In genomic region chr10:61625381-61626257, GRCm38 (mm10) we compare ENCODE assay signal across 9 mouse cellular contexts. TPM values are rescaled to one million over a fixed set of nuclear protein-coding genes. Genes with fewer than 3 reads are reported as not detected.
DNase-seq lines count a peak whose midpoint lies in the region; ATAC-seq lines count a peak whose summit lies in the region.
"Had no signal": no experiment of that assay in that cellular context is flagged by ENCODE, and none has a peak within 500 bp of the region (broad histone marks: within the 10 kb centered on the region; RNA-seq: fewer than 3 reads in every experiment).

No protein-coding gene starts in this region.

- H3K36me3 ChIP-seq in embryonic facial prominence, embryonic 15.5 days: no peaks in the 10 kb centered on the region
- H3K36me3 ChIP-seq in hindbrain, embryonic 10.5 days: no peaks in the 10 kb centered on the region
- no peaks in the 10 kb centered on the region for H3K36me3 ChIP-seq in limb, embryonic 15.5 days
- H3K36me3 ChIP-seq in midbrain, embryonic 14.5 days (ENCODE audit: control insufficient read depth, insufficient read depth, low read length): no peaks in the 10 kb centered on the region
- H3K36me3 ChIP-seq: G1E had no signal

- DNase-seq in heart, adult 11 months: peak; percentile 90
- no peak for DNase-seq in heart, adult 8-10 months (ENCODE audit: low spot score)
- DNase-seq in MN1 (ENCODE audit: low spot score) (peak; percentile 46), adipocyte (ENCODE audit: low spot score) (no peak)
- peak; percentile 45 for DNase-seq in hindbrain, embryonic 10.5 days (ENCODE audit: low spot score)
- peak; percentile 77 for DNase-seq in midbrain, embryonic 14.5 days

- no peaks in the 10 kb centered on the region for H3K9me3 ChIP-seq in embryonic facial prominence, embryonic 15.5 days (replicated peaks)
- no peaks in the 10 kb centered on the region for H3K9me3 ChIP-seq in hindbrain, embryonic 10.5 days
- no peaks in the 10 kb centered on the region for H3K9me3 ChIP-seq in limb, embryonic 15.5 days
- H3K9me3 ChIP-seq in midbrain, embryonic 14.5 days (ENCODE audit: control insufficient read depth, low read length): no peaks in the 10 kb centered on the region
- H3K9me3 ChIP-seq: G1E had no signal

- no peak overlapping the region for H3K27ac ChIP-seq in embryonic facial prominence, embryonic 15.5 days (replicated peaks)
- H3K27ac ChIP-seq in hindbrain, embryonic 10.5 days: peak overlapping the region; percentile 70
- no peak overlapping the region for H3K27ac ChIP-seq in limb, embryonic 15.5 days
- no peak overlapping the region for H3K27ac ChIP-seq in midbrain, embryonic 14.5 days (replicated peaks; ENCODE audit: low read depth, low read length)

- peak overlapping the region; percentile 18; the same call in 1 of the 2 replicates for H3K9ac ChIP-seq in embryonic facial prominence, embryonic 15.5 days
- H3K9ac ChIP-seq in limb, embryonic 15.5 days: peak overlapping the region; percentile 20; the same call in 1 of the 2 replicates
- H3K9ac ChIP-seq in midbrain, embryonic 14.5 days (replicated peaks; ENCODE audit: low read length): peak overlapping the region; percentile 49

- peaks cover 14% of the 10 kb centered on the region for H3K4me1 ChIP-seq in embryonic facial prominence, embryonic 15.5 days
- H3K4me1 ChIP-seq in hindbrain, embryonic 10.5 days (replicated peaks): peaks cover 26% of the 10 kb centered on the region
- H3K4me1 ChIP-seq in limb, embryonic 15.5 days: peaks cover 19% of the 10 kb centered on the region
- peaks cover 12% of the 10 kb centered on the region; the same call in 1 of the 2 replicates for H3K4me1 ChIP-seq in midbrain, embryonic 14.5 days (ENCODE audit: control insufficient read depth, insufficient read depth, low read length)

- H3K4me3 ChIP-seq in embryonic facial prominence, embryonic 15.5 days (replicated peaks): peak overlapping the region; percentile 46
- H3K4me3 ChIP-seq in hindbrain, embryonic 10.5 days: peak overlapping the region; percentile 57
- peak overlapping the region; percentile 42 for H3K4me3 ChIP-seq in limb, embryonic 15.5 days
- H3K4me3 ChIP-seq in midbrain, embryonic 14.5 days (replicated peaks; ENCODE audit: low read depth, low read length): peak overlapping the region; percentile 39

- H3K27me3 ChIP-seq in embryonic facial prominence, embryonic 15.5 days: peaks cover 35% of the 10 kb centered on the region
- peaks cover 45% of the 10 kb centered on the region for H3K27me3 ChIP-seq in hindbrain, embryonic 10.5 days (ENCODE audit: insufficient read depth, poor library complexity, severe bottlenecking)
- H3K27me3 ChIP-seq in limb, embryonic 15.5 days: peaks cover 34% of the 10 kb centered on the region
- peaks cover 14% of the 10 kb centered on the region; the same call in 1 of the 2 replicates for H3K27me3 ChIP-seq in midbrain, embryonic 14.5 days (ENCODE audit: control insufficient read depth, insufficient read depth, low read length)

- no peak for ATAC-seq in embryonic facial prominence, embryonic 15.5 days (ENCODE audit: insufficient number of reproducible peaks, low FRiP score, low TSS enrichment, low read depth)
- ATAC-seq in limb, embryonic 15.5 days (ENCODE audit: insufficient number of reproducible peaks, low FRiP score, low TSS enrichment, low read depth): no peak
- ATAC-seq in midbrain, embryonic 14.5 days (ENCODE audit: low FRiP score, low TSS enrichment): peak; percentile 48; the same call in 1 of the 2 replicates

- 2% methylated on average over 74 of the region's 74 CpGs for WGBS in embryonic facial prominence, embryonic 15.5 days
- 3% methylated on average over 74 of the region's 74 CpGs for WGBS in hindbrain, embryonic 10.5 days
- WGBS in limb, embryonic 15.5 days: 4% methylated on average over 74 of the region's 74 CpGs
- 2% methylated on average over 74 of the region's 74 CpGs for WGBS in midbrain, embryonic 14.5 days

- H3K4me2 ChIP-seq in embryonic facial prominence, embryonic 15.5 days (replicated peaks): peak overlapping the region; percentile 92
- peak overlapping the region; percentile 94 for H3K4me2 ChIP-seq in limb, embryonic 15.5 days
- H3K4me2 ChIP-seq in midbrain, embryonic 14.5 days (ENCODE audit: low read length): peak overlapping the region; percentile 74

RNA-seq across cellular contexts. Expression of gene Ppa1, which starts 22.7 kb away (rescaled TPM):
- 10 to 100 TPM; 71.2 to 81.2 (median 74.4) TPM for total RNA-seq in heart, adult 8-10 months (2022)
- polyA plus RNA-seq in embryonic facial prominence, embryonic 15.5 days (2015; fragmentation: Nextera tagmentation; extraction: Ambion mirVana): 155 and 167 TPM in 2 replicates
- polyA plus RNA-seq in hindbrain, embryonic 10.5 days (2016; fragmentation: Nextera tagmentation; extraction: Ambion mirVana): 293 and 337 TPM in 2 replicates
- polyA plus RNA-seq in limb, embryonic 15.5 days (2015; fragmentation: Nextera tagmentation; extraction: Ambion mirVana): 171 and 176 TPM in 2 replicates
- polyA plus RNA-seq in midbrain, embryonic 14.5 days (2014; fragmentation: Nextera tagmentation; extraction: Ambion mirVana): 205 and 216 TPM in 2 replicates

RNA-seq across cellular contexts. Expression of gene Npffr1, which starts 30.3 kb away (rescaled TPM):
- total RNA-seq in heart, adult 8-10 months (2022): under 1 TPM in 2 of 4 experiments, not detected in 2; 0.08 to 0.13 TPM
- polyA plus RNA-seq in embryonic facial prominence, embryonic 15.5 days (2015; fragmentation: Nextera tagmentation; extraction: Ambion mirVana): 0.12 TPM in 1 of 2 replicates, not detected in the other
- polyA plus RNA-seq in hindbrain, embryonic 10.5 days (2016; fragmentation: Nextera tagmentation; extraction: Ambion mirVana): 0.09 and 0.19 TPM in 2 replicates
- 0.12 TPM in 2 replicates for polyA plus RNA-seq in limb, embryonic 15.5 days (2015; fragmentation: Nextera tagmentation; extraction: Ambion mirVana)
- 0.87 and 0.98 TPM in 2 replicates for polyA plus RNA-seq in midbrain, embryonic 14.5 days (2014; fragmentation: Nextera tagmentation; extraction: Ambion mirVana)
- polyA plus RNA-seq: G1E had no signal

RNA-seq across cellular contexts. Expression of gene Sar1a, which starts 54.5 kb away (rescaled TPM):
- total RNA-seq in heart, adult 8-10 months (2022): 100 to 1,000 TPM; 159 to 182 (median 170) TPM
- 284 and 297 TPM in 2 replicates for polyA plus RNA-seq in embryonic facial prominence, embryonic 15.5 days (2015; fragmentation: Nextera tagmentation; extraction: Ambion mirVana)
- 217 and 229 TPM in 2 replicates for polyA plus RNA-seq in hindbrain, embryonic 10.5 days (2016; fragmentation: Nextera tagmentation; extraction: Ambion mirVana)
- 323 and 343 TPM in 2 replicates for polyA plus RNA-seq in limb, embryonic 15.5 days (2015; fragmentation: Nextera tagmentation; extraction: Ambion mirVana)
- polyA plus RNA-seq in midbrain, embryonic 14.5 days (2014; fragmentation: Nextera tagmentation; extraction: Ambion mirVana): 189 and 227 TPM in 2 replicates

Comparison
In these comparisons a context has a peak if more than half of its experiments do, and no peak if none do; other contexts are left out.
1. DNase-seq: peak in heart, adult 11 months (single experiment), MN1 (single experiment), hindbrain, embryonic 10.5 days (single experiment) and midbrain, embryonic 14.5 days (single experiment); none in heart, adult 8-10 months (single experiment) and adipocyte (single experiment).
2. Peak in every context shown above with its lines, with median percentiles within 50 percentile points of each other: H3K4me2 ChIP-seq, H3K4me3 ChIP-seq and H3K9ac ChIP-seq.